Mouse (Mus musculus) ES-Bruce4 (cell line): ENCODE measurements at regions not wholly inside any gene's neighbourhood (a gene's known extent, or its start where the extent isn't known, plus 50 kb on each side); places are given as distances from the start of the nearest gene placed in this dataset.

Source experiments
- CTCF ChIP-seq: IDR thresholded peaks from one replicate; pipeline ENCODE4 v1.8.1; 2011; ENCODE audit warnings: low read depth, low read length
- EP300 ChIP-seq: IDR thresholded peaks from 2 replicates; pipeline ENCODE4 v1.6.1; 2011; ENCODE audit warnings: low read depth, low read length; ENCODE audit not compliant: insufficient read depth
- POLR2A ChIP-seq: IDR thresholded peaks from one replicate; pipeline ENCODE4 v1.8.1; 2011; ENCODE audit warnings: low read length; ENCODE audit not compliant: insufficient read depth

GRCm38 (mm10) chr11:64156640-64157039 is 77.4 kb upstream of the Cox10 start:
- TF ChIP-seq POLR2A: no peak
- no peak for TF ChIP-seq CTCF
- TF ChIP-seq EP300: no peak
